Mouse (Mus musculus): ENCODE results near the gene Zdhhc25. TPM values are rescaled to one million over a fixed set of nuclear protein-coding genes. Genes with fewer than 3 reads are reported as not detected.
A peak's percentile ranks its signal among the peaks of the same experiment; 100 is the strongest.

Zdhhc25 gene
- polyA plus RNA-seq, 1 experiment = 0.51 TPM

DNA sequence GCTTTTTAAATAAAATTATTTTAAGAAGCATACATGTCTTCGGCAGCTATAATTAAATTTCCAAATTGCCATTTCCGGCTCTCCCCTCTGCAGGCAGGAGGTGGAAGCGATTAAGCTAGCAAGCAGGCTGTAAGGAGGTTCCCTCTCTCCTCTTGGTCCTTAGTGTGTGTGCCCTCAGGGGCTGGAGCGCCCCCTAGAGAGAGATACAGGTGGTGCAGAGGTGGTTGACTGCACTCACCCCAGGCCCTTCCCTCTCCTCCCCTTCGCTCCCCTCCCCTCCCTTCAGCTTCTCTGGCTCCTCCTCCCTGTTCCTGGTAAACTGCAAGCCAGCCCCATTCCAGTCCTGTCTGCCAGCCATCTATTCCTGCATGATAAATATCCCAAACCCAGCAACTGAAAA, 35.1 kb downstream of the Zdhhc25 start:
- TF ChIP-seq CTCF (IDR thresholded peaks at IDR 0.05; ENCODE audit: control insufficient read depth, insufficient read depth, insufficient read length) (no peak), MYOD1 (IDR thresholded peaks at IDR 0.05; ENCODE audit: control insufficient read depth, insufficient read length, low read depth) (no peak), MAX (IDR thresholded peaks at IDR 0.05) (no peak), MYOG (IDR thresholded peaks at IDR 0.05; ENCODE audit: control insufficient read depth, extremely low read depth, insufficient read length) (no peak), USF1 (IDR thresholded peaks at IDR 0.05; ENCODE audit: low read depth) (no peak), CEBPB (IDR thresholded peaks at IDR 0.05; ENCODE audit: low read depth) (no peak), FOSL1 (IDR thresholded peaks at IDR 0.05; ENCODE audit: insufficient read depth, low read length, poor library complexity, severe bottlenecking) (no peak)
- Histone ChIP-seq H3K4me3 (ENCODE audit: insufficient read depth, poor library complexity, severe bottlenecking) (no peak overlapping the region), H3ac (ENCODE audit: control insufficient read depth, insufficient read length, low read depth) (no peak overlapping the region), H3K79me2 (ENCODE audit: control insufficient read depth, insufficient read depth) (no peaks in the 10 kb centered on the region), H3K79me3 (ENCODE audit: low read depth) (no peaks in the 10 kb centered on the region), H3K36me3 (ENCODE audit: control insufficient read depth, insufficient read depth) (no peaks in the 10 kb centered on the region), H3K27me3 (ENCODE audit: control insufficient read depth, insufficient read depth, insufficient read length) (peaks cover 17% of the 10 kb centered on the region)

DNA sequence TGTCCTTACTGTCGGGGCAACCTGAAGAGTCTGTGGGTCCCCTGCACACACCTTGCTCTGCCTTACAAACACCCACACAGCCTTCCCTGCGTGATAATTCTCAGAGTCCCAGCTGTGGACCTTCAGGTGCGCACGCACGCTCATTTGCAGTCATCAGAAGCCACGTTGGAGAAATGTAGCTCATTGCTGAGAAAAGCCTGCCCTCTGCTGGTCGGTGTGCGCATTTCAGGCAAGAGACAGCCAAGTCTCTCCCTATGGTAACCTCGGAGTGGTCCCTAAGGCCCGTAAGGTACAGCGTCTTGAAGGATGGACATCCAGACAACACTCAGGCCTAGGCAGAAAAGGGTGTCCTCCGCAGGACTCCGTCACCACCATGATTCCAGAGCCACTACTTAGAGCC, 50.9 kb downstream of the Zdhhc25 start:
- TF ChIP-seq CTCF (IDR thresholded peaks at IDR 0.05; ENCODE audit: control insufficient read depth, insufficient read depth, insufficient read length) = peak; percentile 88
- no peak for TF ChIP-seq MYOD1 (IDR thresholded peaks at IDR 0.05; ENCODE audit: control insufficient read depth, insufficient read length, low read depth)
- no peaks in the 10 kb centered on the region for H3K79me2 ChIP-seq (ENCODE audit: control insufficient read depth, insufficient read depth)

More for the DNA sequence above, 50.9 kb downstream of the Zdhhc25 start:
- no peaks in the 10 kb centered on the region for H3K36me3 ChIP-seq (ENCODE audit: control insufficient read depth, insufficient read depth)
- H3K27me3 ChIP-seq (ENCODE audit: control insufficient read depth, insufficient read depth, insufficient read length) = peaks cover 22% of the 10 kb centered on the region
- H3ac ChIP-seq (ENCODE audit: control insufficient read depth, insufficient read length, low read depth) = no peak overlapping the region
- no peaks in the 10 kb centered on the region for H3K79me3 ChIP-seq (ENCODE audit: low read depth)
- H3K4me3 ChIP-seq (ENCODE audit: insufficient read depth, poor library complexity, severe bottlenecking) = no peak overlapping the region

Other genes starting within 250 kb of the Zdhhc25 start
- gene Brd1, start 133.9 kb downstream of the Zdhhc25 start, polyA plus RNA-seq (2012; fragmentation: generic; extraction: Trizol) = 23.8 TPM
- gene Zbed4, start 151.4 kb downstream of the Zdhhc25 start, polyA plus RNA-seq (2012; fragmentation: generic; extraction: Trizol) = 9.6 TPM
- 14.2 TPM for gene Alg12, start 219.0 kb downstream of the Zdhhc25 start, polyA plus RNA-seq (2012; fragmentation: generic; extraction: Trizol)
- gene Creld2, start 219.3 kb downstream of the Zdhhc25 start, polyA plus RNA-seq (2012; fragmentation: generic; extraction: Trizol) = 107 TPM

Data from C2C12 (cell line).